Mouse (Mus musculus) heart, adult 8-10 months (tissue): ENCODE results near the gene Nudt5. TPM values are rescaled to one million over a fixed set of nuclear protein-coding genes. Genes with fewer than 3 reads are reported as not detected.
A peak's percentile ranks its signal among the peaks of the same experiment; 100 is the strongest.

Experiments
- DNase-seq: peaks from one replicate; pipeline ENCODE4 v3.0.0; 2022; ENCODE audit warnings: low spot score
- total RNA-seq, 4 experiments: library from RNA; stranded (reverse); gene quantifications; 2 replicates each; pipeline ENCODE4 v1.2.4; 2022

The Nudt5 gene
- total RNA-seq, 4 experiments from 2014 or later: 10.5 to 13.6 (median 11.3) TPM

- DNase-seq: no peak
Observed at GRCm38 (mm10) chr2:5867681-5868080, 22.9 kb downstream of the Nudt5 start.

GRCm38 (mm10) chr2:5869746-5870145 is 24.9 kb downstream of the Nudt5 start:
- DNase-seq: no peak

DNA sequence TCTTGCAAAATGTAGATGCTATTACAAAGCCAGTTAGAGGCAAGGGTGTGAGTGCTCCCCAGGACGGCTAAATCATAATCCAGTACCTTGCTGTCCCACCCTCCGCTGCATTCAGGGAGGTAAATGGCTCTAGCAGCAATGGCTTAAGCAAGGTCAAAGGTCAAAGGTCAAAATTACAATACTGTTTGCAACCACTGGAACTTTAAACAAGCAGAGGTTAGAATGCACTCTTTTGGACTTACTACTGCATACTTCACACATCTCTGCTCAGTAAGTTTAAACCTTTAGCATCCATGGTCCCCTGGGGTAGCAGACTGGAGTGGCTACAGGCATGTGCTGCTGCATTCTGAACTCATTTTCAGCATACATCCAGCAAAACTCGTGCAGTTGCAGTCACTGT is 32.6 kb downstream of the Nudt5 start:
- DNase-seq: no peak

DNA sequence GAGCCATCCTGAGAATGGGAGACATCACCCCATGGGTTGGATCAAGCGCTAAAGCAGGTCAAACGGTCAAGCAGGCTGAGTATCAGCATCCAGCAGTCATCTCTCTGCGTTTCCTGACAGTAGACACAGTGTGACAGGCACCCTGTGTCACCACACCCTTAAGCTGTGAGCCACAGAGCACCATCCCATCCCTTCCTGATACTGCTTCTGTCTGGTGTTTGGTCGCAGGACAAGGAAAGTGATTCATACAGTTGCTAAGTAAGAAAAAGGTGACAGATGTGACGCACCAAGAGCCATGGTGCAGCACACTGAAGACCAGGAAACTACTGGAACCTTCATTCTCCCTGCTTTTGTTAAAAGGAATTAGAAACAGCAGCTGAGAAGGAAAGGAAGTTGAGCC is 44.0 kb downstream of the Nudt5 start:
- no peak for DNase-seq

- DNase-seq: no peak
Observed at GRCm38 (mm10) chr2:5889412-5889811, 44.6 kb downstream of the Nudt5 start.

DNA sequence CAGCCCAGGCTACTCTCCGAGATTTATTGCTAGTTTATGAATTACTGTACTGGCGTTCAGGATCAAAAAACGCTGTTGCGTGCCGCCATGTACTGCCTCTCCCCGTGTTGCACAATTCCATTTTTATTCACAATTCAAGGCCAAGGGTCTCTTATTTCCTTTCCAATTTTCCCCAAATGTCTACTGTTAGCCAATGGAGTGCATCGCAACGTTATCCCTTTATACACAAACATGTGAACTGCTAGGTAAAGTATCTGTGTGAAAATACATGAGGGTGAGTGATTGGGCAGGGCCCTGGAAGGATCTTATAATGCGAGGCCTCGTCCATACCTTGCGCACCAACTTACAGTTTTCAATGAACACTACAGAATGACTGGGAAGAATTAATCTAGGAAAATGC is 49.5 kb downstream of the Nudt5 start:
- no peak for DNase-seq

DNA sequence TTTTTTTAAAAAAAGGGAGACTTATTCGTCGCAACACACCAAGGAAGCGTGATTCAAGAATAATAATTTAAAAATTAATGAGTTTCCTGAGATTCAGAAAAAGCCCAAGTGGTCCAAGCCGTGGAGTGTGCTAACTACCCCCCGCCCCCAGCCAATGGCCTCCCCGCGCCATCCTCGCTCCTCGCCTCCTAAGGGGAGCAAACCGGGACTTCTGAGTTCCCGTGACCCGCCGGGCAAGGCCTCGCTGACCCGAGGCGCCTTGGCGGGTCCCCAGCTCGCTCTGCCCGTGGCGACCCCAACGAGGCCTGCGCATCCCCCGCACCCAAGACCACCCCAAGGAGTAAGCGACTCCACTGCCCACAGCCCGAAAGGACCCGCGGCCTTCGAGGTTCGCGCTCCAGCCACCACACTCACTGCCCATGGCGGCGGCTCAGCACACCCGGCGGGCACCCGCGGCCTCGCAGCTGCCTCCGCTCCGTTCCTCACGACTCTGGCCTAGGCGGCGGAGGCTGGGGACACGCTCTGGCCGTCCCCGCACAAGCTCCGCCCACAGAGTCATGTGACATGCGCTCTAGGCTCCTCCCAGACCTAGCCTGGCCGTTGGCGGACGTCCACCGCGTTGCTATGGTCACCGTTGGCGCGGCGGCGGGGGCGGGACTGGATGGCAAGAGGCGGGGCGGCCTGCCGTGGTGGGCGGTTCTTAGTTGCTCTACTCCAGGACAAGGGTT is 50.2 kb downstream of the Nudt5 start, which contains the start of gene Sec61a2:
Sec61a2 (minus strand) TSS at position 590 of the 728 bp plus-strand sequence.
- DNase-seq: peak; percentile 98

DNA sequence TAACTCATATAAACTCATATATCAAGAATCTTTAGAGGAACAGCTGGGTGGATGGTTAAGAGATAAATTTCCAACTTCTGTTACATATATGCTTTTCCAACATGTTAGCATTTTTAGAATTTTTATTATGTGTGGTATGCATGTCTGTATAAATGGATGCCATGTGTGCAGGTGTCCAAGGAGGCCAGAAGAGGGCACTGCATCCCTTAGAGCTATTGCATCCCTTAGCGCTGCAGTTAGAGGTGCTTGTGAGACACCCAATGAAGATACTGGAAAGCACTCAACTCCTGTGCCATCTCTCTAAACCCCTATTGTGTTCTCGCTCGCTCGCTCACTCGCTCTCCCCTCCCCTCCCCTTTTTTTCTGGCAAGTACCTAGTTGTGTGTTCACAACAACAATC is 55.3 kb downstream of the Nudt5 start:
- DNase-seq: no peak

- peak; percentile 8 for DNase-seq
Observed at GRCm38 (mm10) chr2:5906092-5906491, 61.3 kb downstream of the Nudt5 start.

- DNase-seq: peak; percentile 8
Observed at GRCm38 (mm10) chr2:5906625-5907024, 61.8 kb downstream of the Nudt5 start.

- DNase-seq: no peak
Observed at GRCm38 (mm10) chr2:5911282-5911965, 66.6 kb downstream of the Nudt5 start.

Other genes starting within 250 kb of the Nudt5 start
- 1 to 10 TPM; 3.6 to 5.0 (median 4.3) TPM for gene Camk1d, start 130.5 kb upstream of the Nudt5 start, total RNA-seq
- gene Cdc123, start 145 bp downstream of the Nudt5 start, total RNA-seq: 10 to 100 TPM; 77.9 to 91.8 (median 85.9) TPM
- under 1 TPM in 1 of 4 experiments, not detected in 3; 0.50 TPM for gene Gm13199, start 17.9 kb downstream of the Nudt5 start, total RNA-seq
- gene Sec61a2, start 50.4 kb downstream of the Nudt5 start, total RNA-seq: 10 to 100 TPM; 11.9 to 14.3 (median 14.1) TPM
- gene Dhtkd1, start 97.8 kb downstream of the Nudt5 start, total RNA-seq: 1 to 10 TPM; 3.7 to 9.4 (median 4.0) TPM
- 10 to 100 TPM; 18.6 to 20.6 (median 19.1) TPM for gene Upf2, start 106.5 kb downstream of the Nudt5 start, total RNA-seq